Mouse (Mus musculus): ENCODE measurements around the gene Myrfl. TPM values are rescaled to one million over a fixed set of nuclear protein-coding genes. Genes with fewer than 3 reads are reported as not detected.

Myrfl gene
- polyA plus RNA-seq, 1 experiment: not detected

- Histone ChIP-seq H3K4me3 (replicated peaks) (no peak overlapping the region), H3K27me3 (ENCODE audit: control insufficient read depth) (no peaks in the 10 kb centered on the region), H3K9me3 (ENCODE audit: control insufficient read depth, low read length) (peaks cover 6% of the 10 kb centered on the region; the same call in 1 of the 2 replicates), H3K4me1 (ENCODE audit: control insufficient read depth) (no peaks in the 10 kb centered on the region), H3K36me3 (ENCODE audit: control insufficient read depth) (no peaks in the 10 kb centered on the region)
- TF ChIP-seq TAL1 (IDR thresholded peaks at IDR 0.05; ENCODE audit: low read length): no peak
- TF ChIP-seq GATA1 (IDR thresholded peaks at IDR 0.05; ENCODE audit: low read length): no peak
Observed at GRCm38 (mm10) chr10:116777947-116778346, 118.8 kb downstream of the Myrfl start.

- Histone ChIP-seq H3K9me3 (ENCODE audit: control insufficient read depth, low read length) (peaks cover 6% of the 10 kb centered on the region; the same call in 1 of the 2 replicates), H3K4me1 (ENCODE audit: control insufficient read depth) (no peaks in the 10 kb centered on the region), H3K27me3 (ENCODE audit: control insufficient read depth) (no peaks in the 10 kb centered on the region), H3K36me3 (ENCODE audit: control insufficient read depth) (no peaks in the 10 kb centered on the region), H3K4me3 (replicated peaks) (no peak overlapping the region)
- TF ChIP-seq GATA1 (IDR thresholded peaks at IDR 0.05; ENCODE audit: low read length) (no peak), TAL1 (IDR thresholded peaks at IDR 0.05; ENCODE audit: low read length) (no peak)
Observed at GRCm38 (mm10) chr10:116776846-116777245, 119.9 kb downstream of the Myrfl start.

DNA sequence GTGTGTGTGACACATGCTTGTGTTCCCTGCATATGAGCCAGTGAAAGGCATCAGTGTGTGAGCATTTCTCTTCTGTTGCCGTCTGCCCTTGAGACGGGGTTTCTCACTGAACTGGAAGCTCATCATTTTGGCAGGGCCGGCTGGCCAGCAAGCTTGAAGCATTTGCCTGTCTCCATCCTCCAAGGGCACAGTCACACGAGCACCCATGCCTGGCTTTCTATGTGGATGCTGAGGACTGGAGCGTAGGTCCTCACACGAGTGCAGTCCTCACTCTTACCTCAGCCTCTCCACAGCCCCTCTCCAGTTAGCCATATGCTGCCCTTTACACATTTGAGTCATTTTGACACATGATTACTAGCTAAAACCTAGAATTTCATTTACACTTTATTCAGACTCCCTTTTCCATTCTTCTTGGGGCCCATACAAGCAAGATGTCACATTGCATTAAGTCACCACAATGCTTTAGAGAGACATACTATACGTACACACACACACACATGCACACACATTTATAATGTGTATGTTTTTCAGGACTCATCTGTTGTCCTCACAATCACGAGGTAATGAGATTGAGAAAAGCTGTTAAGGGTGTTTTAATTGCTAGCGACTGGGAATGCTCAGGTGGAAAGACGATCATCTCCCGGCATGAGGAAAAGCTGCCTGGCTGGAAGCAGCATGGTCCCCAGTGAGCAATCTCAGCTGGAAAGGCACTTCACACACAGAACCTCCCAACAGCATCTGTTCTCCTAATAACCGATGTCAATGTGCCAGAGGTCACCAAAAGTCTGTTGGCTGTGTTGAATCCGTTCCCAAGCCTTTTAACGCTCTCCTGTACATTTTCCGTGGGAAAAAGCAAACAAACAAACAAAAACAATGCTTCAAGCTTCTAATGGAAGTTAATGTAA, 122.6 kb downstream of the Myrfl start:
- peaks cover 6% of the 10 kb centered on the region; the same call in 1 of the 2 replicates for H3K9me3 ChIP-seq (ENCODE audit: control insufficient read depth, low read length)
- TF ChIP-seq TAL1 (IDR thresholded peaks at IDR 0.05; ENCODE audit: low read length) (no peak), GATA1 (IDR thresholded peaks at IDR 0.05; ENCODE audit: low read length) (no peak)

DNA sequence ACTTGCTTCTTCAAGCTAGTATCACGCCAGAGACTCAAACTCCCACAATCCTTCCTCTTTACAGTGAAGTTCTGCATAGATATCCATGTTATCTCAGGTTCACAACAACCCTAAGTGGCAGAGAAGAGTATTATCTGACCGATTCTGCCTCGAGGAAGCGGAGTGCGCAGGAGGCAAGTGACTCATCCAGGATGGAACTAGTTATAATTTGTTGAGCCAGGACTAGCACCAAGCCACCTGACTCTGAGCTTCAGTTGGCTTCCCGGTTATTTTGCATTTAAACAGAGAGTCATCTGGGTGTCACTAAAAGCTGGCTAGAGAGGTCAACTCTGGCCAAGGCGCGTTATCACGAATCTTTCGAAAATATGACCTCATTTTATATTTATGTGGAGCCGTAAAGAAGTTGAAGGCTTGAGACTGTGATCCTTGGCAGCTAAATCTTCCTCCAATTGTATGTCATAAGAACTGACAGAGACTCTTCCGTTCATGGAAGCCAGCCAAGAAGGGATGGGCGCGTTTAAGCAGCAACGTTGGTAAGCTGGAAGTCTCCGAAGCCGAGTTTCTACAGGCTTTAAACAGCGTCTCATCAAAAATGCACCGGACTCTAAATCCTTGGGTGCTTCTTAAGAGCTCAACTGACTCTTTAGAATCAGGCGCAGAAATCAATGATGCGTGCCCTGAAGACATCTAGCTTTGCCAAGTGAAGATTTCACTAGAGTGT, 125.3 kb downstream of the Myrfl start:
- H3K9me3 ChIP-seq (ENCODE audit: control insufficient read depth, low read length): peaks cover 7% of the 10 kb centered on the region; the same call in 1 of the 2 replicates
- H3K4me3 ChIP-seq (replicated peaks): no peak overlapping the region
- H3K36me3 ChIP-seq (ENCODE audit: control insufficient read depth): no peaks in the 10 kb centered on the region
- no peaks in the 10 kb centered on the region for H3K27me3 ChIP-seq (ENCODE audit: control insufficient read depth)
- TF ChIP-seq GATA1 (IDR thresholded peaks at IDR 0.05; ENCODE audit: low read length) (no peak), TAL1 (IDR thresholded peaks at IDR 0.05; ENCODE audit: low read length) (no peak)
- no peaks in the 10 kb centered on the region for H3K4me1 ChIP-seq (ENCODE audit: control insufficient read depth)

More for the DNA sequence above, 122.6 kb downstream of the Myrfl start:
- Histone ChIP-seq H3K36me3 (ENCODE audit: control insufficient read depth) (no peaks in the 10 kb centered on the region), H3K4me3 (replicated peaks) (no peak overlapping the region), H3K4me1 (ENCODE audit: control insufficient read depth) (no peaks in the 10 kb centered on the region), H3K27me3 (ENCODE audit: control insufficient read depth) (no peaks in the 10 kb centered on the region)

DNA sequence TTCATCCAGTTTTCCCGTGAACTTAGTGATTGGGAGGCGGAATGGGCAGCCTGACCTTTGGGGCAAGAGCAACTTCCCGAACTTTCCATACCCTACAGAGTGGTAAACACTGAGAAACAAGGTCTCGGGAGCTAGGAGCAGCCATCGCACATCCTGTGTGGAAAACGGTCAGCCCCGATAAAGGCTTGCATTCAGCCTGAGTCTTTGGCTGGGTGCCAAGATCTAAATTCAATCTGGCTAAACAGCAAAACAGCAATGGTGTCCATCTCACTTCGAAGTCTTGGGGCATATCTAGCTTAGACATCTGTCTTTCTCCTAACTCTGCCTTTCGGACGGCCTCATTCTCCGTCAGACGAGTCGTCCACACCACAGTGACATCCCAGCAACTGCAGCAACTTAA, 128.1 kb downstream of the Myrfl start:
- H3K9me3 ChIP-seq (ENCODE audit: control insufficient read depth, low read length): peaks cover 7% of the 10 kb centered on the region; the same call in 1 of the 2 replicates
- H3K4me3 ChIP-seq (replicated peaks): no peak overlapping the region
- no peaks in the 10 kb centered on the region for H3K36me3 ChIP-seq (ENCODE audit: control insufficient read depth)
- no peaks in the 10 kb centered on the region for H3K4me1 ChIP-seq (ENCODE audit: control insufficient read depth)
- no peaks in the 10 kb centered on the region for H3K27me3 ChIP-seq (ENCODE audit: control insufficient read depth)
- TF ChIP-seq GATA1 (IDR thresholded peaks at IDR 0.05; ENCODE audit: low read length) (no peak), TAL1 (IDR thresholded peaks at IDR 0.05; ENCODE audit: low read length) (no peak)

DNA sequence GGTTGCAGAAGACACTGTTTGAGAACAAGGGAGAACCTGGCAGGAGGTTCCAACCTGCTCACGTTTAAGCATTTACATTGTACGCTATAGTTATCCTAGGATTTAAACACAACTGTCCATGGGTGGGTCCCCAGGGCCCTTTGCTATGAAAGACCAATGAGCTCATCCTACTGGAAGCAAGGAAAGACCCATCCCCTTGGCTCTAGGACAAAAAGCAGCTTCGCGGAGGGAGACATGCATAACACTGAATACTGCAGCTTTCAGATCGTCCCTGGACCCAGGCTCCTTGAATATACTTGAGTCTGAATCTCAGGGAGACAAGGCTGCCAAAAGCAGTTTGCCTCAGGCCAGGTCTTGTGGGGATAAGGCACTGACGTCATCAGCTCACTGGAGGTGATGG, 130.2 kb downstream of the Myrfl start:
- TF ChIP-seq TAL1 (IDR thresholded peaks at IDR 0.05; ENCODE audit: low read length) (no peak), GATA1 (IDR thresholded peaks at IDR 0.05; ENCODE audit: low read length) (no peak)

DNA sequence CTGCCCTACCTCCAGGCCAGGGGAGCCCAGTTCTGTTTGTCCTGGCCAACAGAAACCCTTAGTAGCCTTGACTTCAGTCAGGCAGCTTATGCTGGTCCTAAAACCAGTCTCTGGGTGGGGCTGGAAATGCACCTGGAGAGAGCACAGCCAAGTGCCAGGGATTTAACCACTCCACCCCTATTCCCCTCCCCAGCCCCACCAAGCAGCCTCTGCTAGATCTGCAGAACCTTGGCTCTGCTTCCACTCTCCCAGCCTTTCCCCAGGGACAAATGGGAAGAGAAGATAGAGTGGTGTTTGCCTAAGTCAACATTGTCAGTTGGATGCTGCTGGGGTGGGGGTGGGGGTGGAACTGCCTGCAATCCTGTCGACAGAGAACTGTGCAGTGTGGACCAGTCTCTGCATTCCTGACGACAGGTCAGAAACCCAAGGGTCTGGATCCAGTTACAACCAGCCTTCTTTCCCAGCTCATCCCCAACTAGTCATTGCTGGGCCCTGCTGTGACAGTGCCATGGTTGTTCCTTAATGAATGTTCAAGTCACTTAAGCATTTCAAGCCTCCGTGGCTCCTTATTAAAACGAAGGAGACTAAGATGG, 135.1 kb downstream of the Myrfl start:
- H3K4me3 ChIP-seq (replicated peaks): no peak overlapping the region
- H3K27me3 ChIP-seq (ENCODE audit: control insufficient read depth): no peaks in the 10 kb centered on the region
- H3K36me3 ChIP-seq (ENCODE audit: control insufficient read depth): no peaks in the 10 kb centered on the region
- H3K4me1 ChIP-seq (ENCODE audit: control insufficient read depth): no peaks in the 10 kb centered on the region
- peaks cover 5% of the 10 kb centered on the region; the same call in 1 of the 2 replicates for H3K9me3 ChIP-seq (ENCODE audit: control insufficient read depth, low read length)
- TF ChIP-seq TAL1 (IDR thresholded peaks at IDR 0.05; ENCODE audit: low read length): no peak
- TF ChIP-seq GATA1 (IDR thresholded peaks at IDR 0.05; ENCODE audit: low read length): no peak

More for the DNA sequence above, 130.2 kb downstream of the Myrfl start:
- Histone ChIP-seq H3K27me3 (ENCODE audit: control insufficient read depth) (no peaks in the 10 kb centered on the region), H3K36me3 (ENCODE audit: control insufficient read depth) (no peaks in the 10 kb centered on the region), H3K4me1 (ENCODE audit: control insufficient read depth) (no peaks in the 10 kb centered on the region), H3K4me3 (replicated peaks) (no peak overlapping the region), H3K9me3 (ENCODE audit: control insufficient read depth, low read length) (peaks cover 7% of the 10 kb centered on the region; the same call in 1 of the 2 replicates)

- TF ChIP-seq GATA1 (IDR thresholded peaks at IDR 0.05; ENCODE audit: low read length) (no peak), TAL1 (IDR thresholded peaks at IDR 0.05; ENCODE audit: low read length) (no peak)
- no peak overlapping the region for H3K4me3 ChIP-seq (replicated peaks)
- H3K27me3 ChIP-seq (ENCODE audit: control insufficient read depth): no peaks in the 10 kb centered on the region
- H3K36me3 ChIP-seq (ENCODE audit: control insufficient read depth): no peaks in the 10 kb centered on the region
- H3K4me1 ChIP-seq (ENCODE audit: control insufficient read depth): no peaks in the 10 kb centered on the region
- H3K9me3 ChIP-seq (ENCODE audit: control insufficient read depth, low read length): peaks cover 5% of the 10 kb centered on the region; the same call in 1 of the 2 replicates
Observed at GRCm38 (mm10) chr10:116760561-116760960, 136.2 kb downstream of the Myrfl start.
